Mouse (Mus musculus) testis, adult 2 months (tissue): Measurements from ENCODE around the gene Zfhx3.

ENCODE experiments used
- CTCF ChIP-seq: fragments of 200-500 bp; IDR thresholded peaks from 2 replicates; pipeline ENCODE4 v1.5.1; 2012; ENCODE audit warnings: low read depth, mild to moderate bottlenecking, inconsistent platforms, low read length, moderate library complexity; ENCODE audit not compliant: control insufficient read depth, insufficient read depth, insufficient replicate concordance
- POLR2A ChIP-seq: fragments of 200-500 bp; IDR thresholded peaks from 2 replicates; pipeline ENCODE4 v1.6.1; 2012; ENCODE audit warnings: low read depth, mild to moderate bottlenecking, inconsistent platforms, low read length, moderate library complexity; ENCODE audit not compliant: control insufficient read depth

- TF ChIP-seq CTCF, result no peak
- TF ChIP-seq POLR2A, result no peak
These were observed 719.1 kb downstream of the Zfhx3 start for GRCm38 (mm10) chr8:108661486-108662093.
